Mouse (Mus musculus) MEL (cell line): ENCODE data around the gene Dusp6. TPM values are rescaled to one million over a fixed set of nuclear protein-coding genes. Genes with fewer than 3 reads are reported as not detected.

Experiments used
- DNase-seq: peaks from one replicate; pipeline ENCODE4 v3.0.0; 2011; ENCODE audit warnings: low read depth, low spot score
- H3K27ac ChIP-seq: 2 replicates; pipeline ENCODE4 v1.5.1; 2012; ENCODE audit warnings: low read depth, mild to moderate bottlenecking, control low read depth, low read length, moderate library complexity; ENCODE audit not compliant: control insufficient read depth
- H3K27me3 ChIP-seq, 2 experiments: fragments of 150-350 bp in 1 of 2; sonication (generic) in 1 of 2; 2 replicates each; pipeline ENCODE4 v1.6.1; 2012; ENCODE audit warnings: low read length in 2 of 2, mild to moderate bottlenecking in 2 of 2, improper control_type of control experiment in 1 of 2, moderate library complexity in 1 of 2; ENCODE audit not compliant: insufficient read depth in 2 of 2, control insufficient read depth in 1 of 2
- H3K36me3 ChIP-seq, 2 experiments: 2 replicates each; pipeline ENCODE4 v1.6.1; 2012 to 2014; ENCODE audit warnings: low read length in 2 of 2, improper control_type of control experiment in 1 of 2, inconsistent platforms in 1 of 2, mild to moderate bottlenecking in 1 of 2; ENCODE audit not compliant: insufficient read depth in 2 of 2, control insufficient read depth in 1 of 2
- H3K4me1 ChIP-seq, 2 experiments: fragments of 150-350 bp in 1 of 2; sonication (generic) in 1 of 2; 2 replicates each; pipeline ENCODE4 v1.6.1; 2012; ENCODE audit warnings: low read length in 2 of 2, improper control_type of control experiment in 1 of 2, mild to moderate bottlenecking in 1 of 2; ENCODE audit not compliant: insufficient read depth in 2 of 2, control insufficient read depth in 1 of 2
- H3K4me3 ChIP-seq, 2 experiments: fragments of 150-350 bp in 1 of 2; sonication (generic) in 1 of 2; 2 replicates each; pipeline ENCODE4 v1.5.1; 2012; ENCODE audit warnings: low read depth in 2 of 2, low read length in 2 of 2, mild to moderate bottlenecking in 2 of 2, moderate library complexity in 2 of 2, control low read depth in 1 of 2, improper control_type of control experiment in 1 of 2; ENCODE audit not compliant: control insufficient read depth in 1 of 2, insufficient read depth in 1 of 2
- H3K79me2 ChIP-seq: 2 replicates; pipeline ENCODE4 v1.6.1; 2012; ENCODE audit warnings: mild to moderate bottlenecking, low read length, moderate library complexity; ENCODE audit not compliant: control insufficient read depth, poor library complexity, insufficient read depth
- H3K9ac ChIP-seq: 2 replicates; pipeline ENCODE4 v1.6.1; 2012; ENCODE audit warnings: low read depth, mild to moderate bottlenecking, control low read depth, low read length, moderate library complexity; ENCODE audit not compliant: control insufficient read depth, poor library complexity, severe bottlenecking
- H3K9me3 ChIP-seq: fragments of 150-350 bp; sonication (generic); replicated peaks from 2 replicates; pipeline ENCODE4 v1.6.1; 2012; ENCODE audit warnings: mild to moderate bottlenecking, low read length, improper control_type of control experiment, moderate library complexity; ENCODE audit not compliant: insufficient read depth
- BHLHE40 ChIP-seq: IDR thresholded peaks from 2 replicates; pipeline ENCODE4 v1.6.1; 2012; ENCODE audit warnings: low read depth, mild to moderate bottlenecking, inconsistent platforms, low read length, improper control_type of control experiment, borderline replicate concordance
- E2F4 ChIP-seq: IDR thresholded peaks from 2 replicates; pipeline ENCODE4 v1.6.1; 2011; ENCODE audit warnings: low read depth, low read length, improper control_type of control experiment, borderline replicate concordance
- GABPA ChIP-seq: IDR thresholded peaks from 2 replicates; pipeline ENCODE4 v1.6.1; 2012; ENCODE audit warnings: low read depth, mild to moderate bottlenecking, inconsistent platforms, low read length, improper control_type of control experiment, moderate library complexity
- GATA1 ChIP-seq: IDR thresholded peaks from 2 replicates; pipeline ENCODE4 v1.6.1; 2011; ENCODE audit warnings: low read depth, low read length, improper control_type of control experiment
- HCFC1 ChIP-seq: IDR thresholded peaks from 2 replicates; pipeline ENCODE4 v1.6.1; 2012; ENCODE audit warnings: low read depth, mild to moderate bottlenecking, inconsistent platforms, low read length, improper control_type of control experiment, moderate library complexity
- MAZ ChIP-seq: IDR thresholded peaks from 2 replicates; pipeline ENCODE4 v1.6.1; 2012; ENCODE audit warnings: low read depth, mild to moderate bottlenecking, inconsistent platforms, low read length, improper control_type of control experiment
- MYC ChIP-seq: IDR thresholded peaks from 2 replicates; pipeline ENCODE4 v1.6.1; 2011; ENCODE audit warnings: low read depth, mild to moderate bottlenecking, low read length, improper control_type of control experiment, moderate library complexity
- NRF1 ChIP-seq: IDR thresholded peaks from 2 replicates; pipeline ENCODE4 v1.6.1; 2014; ENCODE audit warnings: low read depth, mild to moderate bottlenecking, inconsistent platforms, low read length, improper control_type of control experiment, moderate library complexity; ENCODE audit not compliant: poor library complexity, insufficient read depth, severe bottlenecking
- POLR2AphosphoS5 ChIP-seq: IDR thresholded peaks from 2 replicates; pipeline ENCODE4 v1.6.1; 2012; ENCODE audit warnings: low read depth, borderline replicate concordance, mild to moderate bottlenecking, inconsistent platforms, low read length, moderate library complexity, mixed read lengths
- RCOR1 ChIP-seq: IDR thresholded peaks from 2 replicates; pipeline ENCODE4 v1.6.1; 2012; ENCODE audit warnings: low read depth, mild to moderate bottlenecking, inconsistent platforms, low read length, improper control_type of control experiment
- SIN3A ChIP-seq: IDR thresholded peaks from 2 replicates; pipeline ENCODE4 v1.6.1; 2012; ENCODE audit warnings: low read length, improper control_type of control experiment, inconsistent platforms
- SMC3 ChIP-seq: IDR thresholded peaks from 2 replicates; pipeline ENCODE4 v1.6.1; 2011; ENCODE audit warnings: low read depth, low read length, improper control_type of control experiment
- TAL1 ChIP-seq: IDR thresholded peaks from 2 replicates; pipeline ENCODE4 v1.6.1; 2012; ENCODE audit warnings: mild to moderate bottlenecking, inconsistent platforms, low read length, moderate library complexity, mixed read lengths
- TBP ChIP-seq: IDR thresholded peaks from 2 replicates; pipeline ENCODE4 v1.8.0; 2011; ENCODE audit warnings: low read depth, low read length, improper control_type of control experiment
- USF1 ChIP-seq: IDR thresholded peaks from 2 replicates; pipeline ENCODE4 v1.6.1; 2014; ENCODE audit warnings: low read depth, mild to moderate bottlenecking, inconsistent platforms, low read length, improper control_type of control experiment, moderate library complexity
- ZC3H11A ChIP-seq: IDR thresholded peaks from 2 replicates; pipeline ENCODE4 v1.6.1; 2012; ENCODE audit warnings: low read depth, mild to moderate bottlenecking, inconsistent platforms, low read length, improper control_type of control experiment
- ZNF384 ChIP-seq: IDR thresholded peaks from 2 replicates; pipeline ENCODE4 v1.6.1; 2012; ENCODE audit warnings: low read depth, mild to moderate bottlenecking, inconsistent platforms, low read length, improper control_type of control experiment
- polyA plus RNA-seq, 2 experiments: library from polyadenylated mRNA; stranded (reverse) in 1 of 2; unstranded in 1 of 2; fragments of >175 nt in 1 of 2; fragments of >200 nt in 1 of 2; gene quantifications; 2 replicates each; pipeline versions ENCODE4 v1.2.1 to v1.2.4; 2012; ENCODE audit warnings: low replicate concordance in 2 of 2, low read depth in 1 of 2; ENCODE audit not compliant: insufficient read length in 2 of 2, insufficient read depth in 1 of 2, missing spikeins in 1 of 2
- total RNA-seq: library from RNA; depleted of rRNA; stranded (reverse); fragments of 300-350 nt; gene quantifications from 2 replicates; pipeline ENCODE4 v1.2.3, GENCODE M21; 2012

Gene Dusp6
- total and polyA plus RNA-seq, 3 experiments = 8.2 to 11.9 TPM; not detected in 1

- H3K27ac ChIP-seq = no peak overlapping the region
- peaks cover 0 to 3% of the 10 kb centered on the region in 2 experiments; a peak in 2 of 4 replicates for H3K27me3 ChIP-seq
- H3K9me3 ChIP-seq = no peaks in the 10 kb centered on the region
- no peak for TF ChIP-seq SIN3A
- no peak for TF ChIP-seq TAL1
- no peak for TF ChIP-seq POLR2AphosphoS5
- no peak for TF ChIP-seq RCOR1
- no peak for TF ChIP-seq ZC3H11A
- TF ChIP-seq E2F4 = no peak
- TF ChIP-seq, all 39 proteins: peak for 0
- DNase-seq = no peak
- H3K79me2 ChIP-seq = no peaks in the 10 kb centered on the region
- H3K36me3 ChIP-seq = peaks cover 0 to under 1% of the 10 kb centered on the region in 2 experiments; a peak in 2 of 4 replicates
- H3K4me1 ChIP-seq = peaks cover 0 to 3% of the 10 kb centered on the region in 2 experiments; a peak in 1 of 4 replicates
- no peak overlapping the region for H3K9ac ChIP-seq
- H3K4me3 ChIP-seq = no peak overlapping the region
These were observed 9.6 kb upstream of the Dusp6 start for GRCm38 (mm10) chr10:99253412-99253811.

DNA sequence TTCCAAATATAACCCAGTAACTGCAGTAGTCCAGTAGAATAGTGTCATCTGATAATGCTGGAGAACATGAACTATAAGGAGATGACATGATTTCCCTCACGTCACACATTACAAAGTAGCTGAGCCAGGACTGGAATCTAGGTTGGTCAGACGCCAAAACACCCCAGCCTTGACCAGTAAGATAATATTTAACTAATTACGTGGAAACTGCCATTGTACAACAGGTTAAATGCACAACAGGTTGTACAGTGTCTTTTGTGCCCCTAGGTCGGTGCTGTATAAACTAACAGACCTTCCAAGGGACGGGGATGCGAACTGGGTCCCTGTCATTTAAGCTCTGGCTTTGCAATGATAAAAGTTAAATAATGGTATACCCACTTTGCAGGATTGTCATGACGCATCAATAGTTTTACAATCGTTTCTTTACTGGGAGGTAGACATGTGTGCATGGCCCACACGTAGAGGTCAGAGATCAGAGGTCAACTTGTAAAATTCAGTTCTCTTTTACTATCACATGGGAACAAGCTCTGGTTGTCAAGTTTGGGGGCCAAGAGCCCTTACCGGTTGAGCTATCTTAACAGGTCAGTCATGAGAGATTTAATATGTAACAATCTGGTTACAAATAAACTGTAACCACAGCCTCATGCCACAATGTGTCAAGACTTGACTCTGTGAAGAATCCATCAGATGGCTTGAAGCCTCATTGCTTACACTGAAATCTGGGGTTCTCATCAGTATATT is 7.0 kb upstream of the Dusp6 start:
- peaks cover 0 to 8% of the 10 kb centered on the region in 2 experiments; a peak in 2 of 4 replicates for H3K36me3 ChIP-seq
- H3K4me1 ChIP-seq = peaks cover 0 to 8% of the 10 kb centered on the region in 2 experiments; a peak in 1 of 4 replicates
- H3K27ac ChIP-seq = no peak overlapping the region

GRCm38 (mm10) chr10:99257531-99257930 is 5.5 kb upstream of the Dusp6 start:
- peaks cover 0 to 8% of the 10 kb centered on the region in 2 experiments; a peak in 1 of 4 replicates for H3K36me3 ChIP-seq
- no peak overlapping the region for H3K4me3 ChIP-seq
- peaks cover 3% of the 10 kb centered on the region; the same call in 1 of the 2 replicates for H3K79me2 ChIP-seq
- 0 out of 4 replicates have a peak, but pooled peaks cover 0 to 3% of the 10 kb centered on the region in 2 experiments for H3K27me3 ChIP-seq
- H3K9ac ChIP-seq = no peak overlapping the region
- TF ChIP-seq USF1 = no peak
- no peak for TF ChIP-seq GABPA
- no peak for TF ChIP-seq HCFC1
- no peak for TF ChIP-seq MYC
- no peak for TF ChIP-seq TBP
- TF ChIP-seq NRF1 = no peak
- no peak for TF ChIP-seq BHLHE40
- no peak for TF ChIP-seq GATA1
- no peak for TF ChIP-seq E2F4
- TF ChIP-seq TAL1 = no peak
- no peak for TF ChIP-seq ZNF384
- TF ChIP-seq MAZ = no peak
- no peak for TF ChIP-seq RCOR1
- no peak overlapping the region for H3K27ac ChIP-seq
- H3K4me1 ChIP-seq = peaks cover 0 to 8% of the 10 kb centered on the region in 2 experiments; a peak in 1 of 4 replicates
- no peak for DNase-seq
- H3K9me3 ChIP-seq = no peaks in the 10 kb centered on the region

More for the DNA sequence above, 7.0 kb upstream of the Dusp6 start:
- TF ChIP-seq SMC3 = no peak
- TF ChIP-seq, all 39 proteins: peak for 0
- no peak overlapping the region for H3K9ac ChIP-seq
- H3K4me3 ChIP-seq = no peak overlapping the region
- no peaks in the 10 kb centered on the region for H3K9me3 ChIP-seq
- no peak for DNase-seq
- peaks cover 0 to 3% of the 10 kb centered on the region in 2 experiments; a peak in 2 of 4 replicates for H3K27me3 ChIP-seq
- no peaks in the 10 kb centered on the region; the same call in 1 of the 2 replicates for H3K79me2 ChIP-seq
